Mouse (Mus musculus) brain, embryonic 14.5 days (tissue): Measurements from ENCODE around the gene Fam171a2. TPM values are rescaled to one million over a fixed set of nuclear protein-coding genes. Genes with fewer than 3 reads are reported as not detected.

ENCODE experiments used
- DNase-seq: peaks from one replicate; pipeline ENCODE4 v3.0.0-alpha.2; 2011; ENCODE audit warnings: low read depth
- CTCF ChIP-seq: fragments of 200-500 bp; IDR thresholded peaks from 2 replicates; pipeline ENCODE4 v1.5.1; 2012; ENCODE audit warnings: inconsistent platforms, mild to moderate bottlenecking, moderate library complexity, borderline replicate concordance; ENCODE audit not compliant: insufficient read depth, insufficient read length; ENCODE audit errors: extremely low read depth
- POLR2A ChIP-seq: fragments of 200-500 bp; IDR thresholded peaks from 2 replicates; pipeline ENCODE4 v1.6.1; 2012; ENCODE audit warnings: mild to moderate bottlenecking, inconsistent platforms, borderline replicate concordance; ENCODE audit not compliant: poor library complexity, insufficient read depth, insufficient read length, severe bottlenecking; ENCODE audit errors: extremely low read depth
- polyA plus RNA-seq: library from polyadenylated mRNA; depleted of rRNA; stranded (reverse); fragments of >200 nt; gene quantifications from 2 replicates; pipeline ENCODE4 v1.2.3, GENCODE M21; 2012; rRNA removed

The Fam171a2 gene
- polyA plus RNA-seq = 221 and 276 TPM in 2 replicates

GRCm38 (mm10) chr11:102447497-102447896 is at the start of gene Fam171a2:
TSS of gene Fam171a2 (minus strand) at chr11:102447682.
- peak; percentile 99 for TF ChIP-seq POLR2A
- TF ChIP-seq CTCF = peak; percentile 91
- DNase-seq = peak; percentile 89

- TF ChIP-seq POLR2A (no peak), CTCF (no peak)
- DNase-seq = no peak
Measured at GRCm38 (mm10) chr11:102496732-102497131, 49.2 kb upstream of the Fam171a2 start.

- DNase-seq = no peak
- no peak for TF ChIP-seq CTCF
Measured at GRCm38 (mm10) chr11:102496206-102496605, 48.7 kb upstream of the Fam171a2 start.

GRCm38 (mm10) chr11:102495742-102496141 is 48.3 kb upstream of the Fam171a2 start:
- no peak for DNase-seq

GRCm38 (mm10) chr11:102495114-102495513 is 47.6 kb upstream of the Fam171a2 start:
- TF ChIP-seq CTCF (no peak), POLR2A (no peak)
- DNase-seq = no peak

More at GRCm38 (mm10) chr11:102495742-102496141, 48.3 kb upstream of the Fam171a2 start:
- no peak for TF ChIP-seq CTCF
- no peak for TF ChIP-seq POLR2A

- DNase-seq = no peak
Measured at GRCm38 (mm10) chr11:102494063-102494650, 46.7 kb upstream of the Fam171a2 start.

GRCm38 (mm10) chr11:102493241-102493640 is 45.8 kb upstream of the Fam171a2 start:
- DNase-seq = no peak
- TF ChIP-seq CTCF (no peak), POLR2A (no peak)

More at GRCm38 (mm10) chr11:102494063-102494650, 46.7 kb upstream of the Fam171a2 start:
- no peak for TF ChIP-seq POLR2A
- TF ChIP-seq CTCF = no peak

GRCm38 (mm10) chr11:102487901-102488300 is 40.4 kb upstream of the Fam171a2 start:
- DNase-seq = no peak
- no peak for TF ChIP-seq POLR2A
- no peak for TF ChIP-seq CTCF

GRCm38 (mm10) chr11:102486733-102487386 is 39.4 kb upstream of the Fam171a2 start:
- DNase-seq = peak; percentile 92
- TF ChIP-seq CTCF (peak; percentile 72; the same call in 1 of the 2 replicates), POLR2A (no peak)

GRCm38 (mm10) chr11:102481779-102482178 is 34.3 kb upstream of the Fam171a2 start:
- TF ChIP-seq CTCF = no peak
- TF ChIP-seq POLR2A = no peak
- no peak for DNase-seq

GRCm38 (mm10) chr11:102480897-102481296 is 33.4 kb upstream of the Fam171a2 start:
- peak; percentile 43; the same call in 1 of the 2 replicates for TF ChIP-seq CTCF
- no peak for TF ChIP-seq POLR2A
- no peak for DNase-seq

- no peak for DNase-seq
- TF ChIP-seq POLR2A (no peak), CTCF (no peak)
Measured at GRCm38 (mm10) chr11:102480111-102480510, 32.6 kb upstream of the Fam171a2 start.

GRCm38 (mm10) chr11:102479581-102479980 is 32.1 kb upstream of the Fam171a2 start:
- TF ChIP-seq POLR2A (no peak), CTCF (no peak)
- DNase-seq = no peak

GRCm38 (mm10) chr11:102478671-102479070 is 31.2 kb upstream of the Fam171a2 start:
- TF ChIP-seq POLR2A (no peak), CTCF (no peak)
- no peak for DNase-seq
